Mouse (Mus musculus) ovary, postnatal 36 days (tissue): Measurements from ENCODE around the gene Mcpt9.
"Not testable (repeated sequence)": the region's sequence is repeated elsewhere in the genome, so short reads cannot be mapped to it uniquely, and the experiment has no call there.

Source experiments
- DNase-seq: peaks from one replicate; pipeline ENCODE4 v3.0.0; 2022; ENCODE audit warnings: low spot score, mixed read lengths

Mcpt9 gene

DNA sequence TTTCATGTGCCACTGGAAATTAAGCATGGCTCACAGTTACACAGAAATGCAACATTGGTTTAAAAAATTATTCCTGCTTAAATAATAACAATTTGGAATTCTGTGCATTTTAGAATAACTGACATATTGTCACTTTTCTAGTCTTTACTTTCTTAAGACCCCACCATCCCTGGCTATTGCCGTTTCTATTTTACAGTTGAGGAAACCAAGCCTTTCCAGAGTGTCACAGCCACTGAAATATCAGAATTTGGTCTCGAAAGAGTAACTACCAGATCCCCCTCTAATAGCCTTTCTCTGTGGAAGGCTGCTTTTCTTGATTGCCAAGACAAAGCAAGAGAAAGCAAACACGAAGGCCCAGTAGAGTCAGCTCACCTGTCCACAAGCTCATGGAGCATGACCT is at the start of gene Mcpt9:
TSS of gene Mcpt9 (minus strand) at position 101 of the 400 bp plus-strand sequence.
- DNase-seq: not testable (repeated sequence)

DNA sequence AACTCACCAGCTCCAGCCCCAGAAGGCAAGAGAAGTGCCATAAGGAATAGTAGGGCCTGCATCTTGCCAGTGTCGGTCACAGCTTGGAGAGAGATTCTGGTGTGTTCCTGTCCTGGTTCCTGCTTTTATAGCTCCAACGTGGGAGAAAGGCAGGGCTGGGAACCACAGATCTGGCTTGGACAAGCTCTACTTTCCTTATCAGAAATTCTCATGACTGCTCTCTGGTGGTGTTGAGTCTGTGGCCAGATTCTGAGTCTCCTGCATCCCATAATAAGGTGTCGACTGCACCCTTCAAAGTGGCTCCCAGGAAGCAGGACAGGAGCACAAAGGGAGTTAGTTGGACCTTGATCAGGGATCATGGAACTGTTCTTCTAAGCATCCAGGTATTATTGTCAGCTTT is 31.9 kb upstream of the Mcpt9 start, which contains the start of gene Mcpt4:
TSS of gene Mcpt4 (minus strand) at position 101 of the 400 bp plus-strand sequence.
- not testable (repeated sequence) for DNase-seq

DNA sequence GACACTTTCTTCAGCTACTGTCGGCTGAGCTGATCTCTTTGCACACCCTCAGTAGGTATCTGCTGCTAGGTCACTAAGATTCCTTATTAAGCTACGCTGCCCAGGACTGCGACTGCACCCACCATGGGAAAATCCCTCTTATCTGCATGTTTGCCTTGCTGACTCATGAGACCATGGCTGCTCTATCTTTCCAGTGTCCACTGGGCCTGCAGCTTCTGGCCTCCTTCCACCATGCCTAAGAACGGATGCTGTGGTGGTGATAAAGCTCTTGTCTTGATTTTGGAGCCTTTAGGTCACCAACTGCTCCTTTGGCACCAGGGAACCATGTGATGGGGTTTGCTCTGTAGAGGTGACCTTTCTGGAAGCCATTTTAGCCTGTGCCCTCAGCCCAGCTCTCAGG is 27.4 kb upstream of the Mcpt9 start:
- no peak for DNase-seq

DNA sequence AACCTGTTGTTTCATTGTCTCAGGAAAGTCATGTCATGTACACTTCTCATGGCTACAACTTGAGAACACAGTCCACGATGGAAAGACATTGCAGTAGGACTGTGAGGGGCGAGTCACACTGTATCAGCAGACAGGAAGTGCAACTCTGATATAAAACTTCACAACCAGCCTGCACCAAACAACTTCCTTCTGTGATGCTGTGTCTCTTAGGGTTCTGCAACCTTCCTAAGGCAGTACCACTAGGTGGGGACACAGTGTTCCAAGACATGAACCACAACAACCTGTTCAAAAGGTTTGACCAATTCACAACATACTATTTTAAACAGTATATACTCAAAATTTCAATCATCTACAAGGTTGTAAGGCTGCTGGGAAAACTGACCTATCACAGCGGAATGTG is 25.1 kb upstream of the Mcpt9 start:
- DNase-seq: no peak

DNA sequence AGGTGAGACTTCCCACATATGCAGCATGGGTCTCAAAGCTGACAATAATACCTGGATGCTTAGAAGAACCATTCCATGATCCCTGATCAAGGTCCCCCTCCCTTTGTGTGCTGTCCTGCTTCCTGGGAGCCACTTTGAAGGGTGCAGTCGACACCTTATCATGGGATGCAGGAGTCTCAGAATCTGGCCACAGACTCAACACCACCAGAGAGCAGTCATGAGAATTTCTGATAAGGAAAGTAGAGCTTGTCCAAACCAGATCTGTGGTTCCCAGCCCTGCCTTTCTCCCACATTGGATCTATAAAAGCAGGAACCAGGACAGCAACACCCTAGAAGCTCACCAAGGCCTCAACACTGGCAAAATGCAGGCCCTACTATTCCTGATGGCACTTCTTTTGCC is 11.5 kb upstream of the Mcpt9 start, which contains the start of gene Mcpt2:
TSS of gene Mcpt2 (plus strand) at position 250 of the 400 bp plus-strand sequence.
- not testable (repeated sequence) for DNase-seq

DNA sequence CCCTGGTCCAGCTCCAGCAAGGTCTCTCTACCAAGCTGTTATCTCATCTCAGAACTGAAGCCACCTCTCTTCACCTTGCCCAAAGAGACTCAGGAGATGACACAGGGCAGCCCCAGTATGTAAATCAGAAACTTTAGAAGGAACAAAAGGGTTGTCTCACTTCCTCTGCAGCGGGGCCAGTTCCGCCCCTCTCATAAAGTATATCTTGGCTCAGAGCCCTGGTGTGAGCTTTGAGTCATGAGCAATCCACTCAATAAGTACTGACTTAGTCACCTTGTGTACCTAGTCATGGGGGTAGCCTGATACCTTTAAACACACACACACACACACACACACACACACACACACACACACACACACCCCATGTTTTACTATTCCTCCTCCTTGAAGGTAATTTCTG is 4.1 kb upstream of the Mcpt9 start:
- no peak for DNase-seq

DNA sequence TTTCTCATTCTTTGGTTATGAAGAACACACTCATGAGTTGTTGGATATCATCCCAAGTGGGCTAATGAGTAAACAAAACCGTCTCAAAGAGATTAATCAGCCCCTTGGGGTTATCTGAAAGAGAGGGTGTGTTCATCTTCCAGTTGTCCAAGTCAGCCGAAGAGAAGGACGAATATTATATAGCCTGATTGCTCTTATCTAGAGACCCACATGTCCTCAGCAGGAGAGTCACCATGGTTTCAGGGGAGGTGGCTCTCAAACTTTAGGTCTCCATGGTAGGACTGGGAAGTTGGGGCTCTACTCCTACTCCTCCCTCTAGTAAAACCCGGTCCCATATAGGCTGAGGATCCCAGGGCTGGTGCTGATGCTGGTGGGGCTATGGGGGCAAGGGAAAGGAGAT is 9.0 kb downstream of the Mcpt9 start:
- not testable (repeated sequence) for DNase-seq

DNA sequence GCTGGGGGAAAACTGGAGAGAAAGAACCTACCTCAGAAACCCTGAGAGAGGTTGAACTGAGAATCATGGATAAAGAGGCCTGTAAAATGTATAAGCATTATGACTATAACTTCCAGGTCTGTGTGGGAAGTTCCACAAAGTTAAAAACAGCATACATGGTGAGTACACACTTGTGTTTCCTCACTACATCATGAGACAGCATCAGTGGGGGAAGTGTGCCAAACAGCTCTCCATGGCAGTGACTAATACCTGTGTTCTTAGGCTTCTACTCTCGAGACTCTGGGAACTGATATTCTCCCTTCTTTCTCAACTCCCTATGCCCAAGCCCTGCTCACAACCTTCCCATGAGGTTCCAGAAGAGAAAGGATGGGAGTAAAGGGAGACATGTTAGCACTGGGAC is 10.8 kb downstream of the Mcpt9 start:
- DNase-seq: no peak

DNA sequence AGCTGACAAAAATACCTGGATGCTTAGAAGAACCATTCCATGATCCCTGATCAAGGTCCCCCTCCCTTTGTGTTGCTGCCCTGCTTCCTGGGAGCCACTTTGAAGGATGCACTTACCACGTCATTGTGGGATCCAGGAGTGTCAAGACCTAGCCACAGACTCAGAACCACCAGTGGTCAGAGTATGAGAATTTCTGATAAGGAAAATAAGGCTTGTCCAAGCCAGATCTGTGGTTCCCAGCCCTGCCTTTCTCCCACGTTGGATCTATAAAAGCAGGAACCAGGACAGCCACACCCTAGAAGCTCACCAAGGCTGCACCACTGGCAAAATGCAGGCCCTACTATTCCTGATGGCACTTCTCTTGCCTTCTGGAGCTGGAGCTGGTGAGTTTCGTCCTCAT is 12.6 kb downstream of the Mcpt9 start, which contains the start of gene Mcpt1:
TSS of gene Mcpt1 (plus strand) at position 301 of the 400 bp plus-strand sequence.
- DNase-seq: not testable (repeated sequence)

DNA sequence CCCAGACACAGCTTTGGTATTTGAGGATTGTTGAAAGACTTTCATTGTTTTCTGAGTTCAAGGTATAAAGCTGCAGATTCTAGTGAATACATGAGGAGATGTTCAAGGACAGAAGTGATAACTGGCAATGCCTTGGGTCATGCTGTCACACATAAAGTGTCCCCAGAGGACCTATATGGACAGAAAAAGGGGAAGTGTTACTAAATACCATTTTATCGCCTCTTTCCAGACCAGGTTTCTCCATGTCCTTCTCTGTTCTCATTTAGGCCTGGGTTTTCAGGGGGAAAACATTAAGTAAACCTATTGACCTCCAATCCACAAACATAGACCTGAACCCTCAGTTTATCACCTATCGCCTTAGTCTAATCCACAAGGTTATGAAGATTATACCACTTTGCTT is 16.4 kb downstream of the Mcpt9 start:
- no peak for DNase-seq

DNA sequence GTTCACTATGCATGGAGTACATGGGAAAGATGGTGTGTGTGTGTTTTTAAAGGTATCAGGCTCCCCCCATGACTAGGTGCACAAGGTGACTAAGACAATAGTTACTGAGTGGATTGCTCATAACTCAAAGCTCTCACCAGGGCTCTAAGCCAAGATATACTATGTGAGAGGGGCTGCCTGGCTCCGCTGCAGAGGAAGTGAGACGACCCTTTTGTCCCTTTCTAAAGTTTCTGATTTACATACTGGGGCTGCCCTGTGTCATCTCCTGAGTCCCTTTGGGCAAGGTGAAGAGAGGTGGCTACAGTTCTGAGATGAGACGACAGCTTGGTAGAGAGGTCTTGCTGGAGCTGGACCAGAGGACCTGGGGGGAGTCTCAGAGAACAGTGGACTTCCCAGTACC is 17.1 kb downstream of the Mcpt9 start:
- DNase-seq: no peak

DNA sequence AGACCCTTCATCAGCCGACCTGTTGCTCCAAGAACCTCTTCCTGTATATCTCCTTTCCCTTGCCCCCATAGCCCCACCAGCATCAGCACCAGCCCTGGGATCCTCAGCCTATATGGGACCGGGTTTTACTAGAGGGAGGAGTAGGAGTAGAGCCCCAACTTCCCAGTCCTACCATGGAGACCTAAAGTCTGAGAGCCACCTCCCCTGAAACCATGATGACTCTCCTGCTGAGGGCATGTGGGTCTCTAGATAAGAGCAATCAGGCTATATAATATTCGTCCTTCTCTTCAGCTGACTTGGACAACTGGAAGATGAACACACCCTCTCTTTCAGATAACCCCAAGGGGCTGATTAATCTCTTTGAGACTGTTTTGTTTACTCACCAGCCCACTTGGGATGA is 42.8 kb downstream of the Mcpt9 start:
- not testable (repeated sequence) for DNase-seq
